Mouse (Mus musculus): ENCODE results near the gene Xylb.
A peak's percentile ranks its signal among the peaks of the same experiment; 100 is the strongest.

Gene Xylb

GRCm38 (mm10) chr9:119401801-119402214 lies 44.6 kb downstream of the Xylb start, which contains the start of gene Acvr2b:
TSS of gene Acvr2b (plus strand) at chr9:119402118.
- peak; percentile 96 for DNase-seq (ENCODE audit: low spot score)

- peak; percentile 50 for DNase-seq (ENCODE audit: low spot score)
These were observed 45.4 kb downstream of the Xylb start for GRCm38 (mm10) chr9:119402253-119403235.

GRCm38 (mm10) chr9:119403236-119403641 lies 46.1 kb downstream of the Xylb start:
- peak; percentile 46 for DNase-seq (ENCODE audit: low spot score)

GRCm38 (mm10) chr9:119404090-119404489 lies 46.9 kb downstream of the Xylb start:
- DNase-seq (ENCODE audit: low spot score) = no peak

- no peak for DNase-seq (ENCODE audit: low spot score)
These were observed 50.7 kb downstream of the Xylb start for GRCm38 (mm10) chr9:119407884-119408283.

GRCm38 (mm10) chr9:119408898-119409664 lies 51.9 kb downstream of the Xylb start:
- no peak for DNase-seq (ENCODE audit: low spot score)

GRCm38 (mm10) chr9:119409864-119410263 lies 52.7 kb downstream of the Xylb start:
- peak; percentile 53 for DNase-seq (ENCODE audit: low spot score)

- no peak for DNase-seq (ENCODE audit: low spot score)
These were observed 60.8 kb downstream of the Xylb start for GRCm38 (mm10) chr9:119418025-119418424.

GRCm38 (mm10) chr9:119419852-119420438 lies 62.8 kb downstream of the Xylb start:
- no peak for DNase-seq (ENCODE audit: low spot score)

- DNase-seq (ENCODE audit: low spot score) = peak; percentile 34
These were observed 68.2 kb downstream of the Xylb start for GRCm38 (mm10) chr9:119425217-119425975.

- DNase-seq (ENCODE audit: low spot score) = no peak
These were observed 68.8 kb downstream of the Xylb start for GRCm38 (mm10) chr9:119425976-119426415.

GRCm38 (mm10) chr9:119426483-119426882 lies 69.3 kb downstream of the Xylb start:
- DNase-seq (ENCODE audit: low spot score) = no peak

- DNase-seq (ENCODE audit: low spot score) = peak; percentile 69
These were observed 73.1 kb downstream of the Xylb start for GRCm38 (mm10) chr9:119430311-119430710.

- no peak for DNase-seq (ENCODE audit: low spot score)
These were observed 78.7 kb downstream of the Xylb start for GRCm38 (mm10) chr9:119435855-119436254.

GRCm38 (mm10) chr9:119438065-119438464 lies 80.9 kb downstream of the Xylb start:
- DNase-seq (ENCODE audit: low spot score) = no peak

GRCm38 (mm10) chr9:119438498-119439000 lies 81.4 kb downstream of the Xylb start:
- no peak for DNase-seq (ENCODE audit: low spot score)

Data from yolk sac, embryonic 10.5 days (tissue).